Mouse (Mus musculus) cerebellum, adult (tissue): ENCODE data around the gene Dcps.
A peak's percentile ranks its signal among the peaks of the same experiment; 100 is the strongest.

ENCODE experiments used
- ATAC-seq: cut with Nextera tagmentation; 2 replicates; pipeline ENCODE4 v1.9.2; 2017; ENCODE audit warnings: mild to moderate bottlenecking, moderate library complexity, mixed read lengths; ENCODE audit not compliant: insufficient number of reproducible peaks, low FRiP score, low TSS enrichment

The Dcps gene

DNA sequence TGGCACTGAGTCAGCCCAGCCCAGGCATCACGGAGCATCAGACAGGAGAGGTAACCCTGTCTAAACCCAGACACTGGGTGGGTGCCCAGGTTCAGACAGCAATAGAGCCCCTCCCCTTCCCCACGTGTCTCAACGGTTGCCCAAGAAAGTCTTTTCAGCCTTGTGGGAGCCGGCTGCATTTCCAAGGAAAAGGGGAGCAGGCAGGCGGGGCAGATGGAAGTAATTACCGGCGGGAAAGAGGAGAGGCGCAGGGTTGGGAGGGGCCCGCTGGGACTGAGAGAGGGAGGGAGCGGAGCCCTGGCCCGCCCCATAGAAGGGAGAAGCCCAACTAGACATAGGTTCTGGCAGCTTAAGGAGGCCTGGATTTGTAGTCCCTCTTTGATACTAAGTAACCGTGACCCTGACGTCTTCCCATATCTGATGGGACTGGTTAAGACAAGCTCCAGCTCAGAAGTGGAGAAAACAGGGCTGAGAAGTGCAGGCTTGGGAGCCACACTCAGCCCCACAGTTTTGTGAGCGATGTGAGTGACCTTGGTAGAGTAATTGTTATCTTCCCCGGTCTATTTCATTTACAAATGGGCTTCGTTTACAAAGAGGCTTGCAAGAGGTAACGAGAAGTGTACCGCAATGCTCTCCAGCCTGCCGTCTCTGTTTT, 63.8 kb downstream of the Dcps start:
- ATAC-seq = no peak

DNA sequence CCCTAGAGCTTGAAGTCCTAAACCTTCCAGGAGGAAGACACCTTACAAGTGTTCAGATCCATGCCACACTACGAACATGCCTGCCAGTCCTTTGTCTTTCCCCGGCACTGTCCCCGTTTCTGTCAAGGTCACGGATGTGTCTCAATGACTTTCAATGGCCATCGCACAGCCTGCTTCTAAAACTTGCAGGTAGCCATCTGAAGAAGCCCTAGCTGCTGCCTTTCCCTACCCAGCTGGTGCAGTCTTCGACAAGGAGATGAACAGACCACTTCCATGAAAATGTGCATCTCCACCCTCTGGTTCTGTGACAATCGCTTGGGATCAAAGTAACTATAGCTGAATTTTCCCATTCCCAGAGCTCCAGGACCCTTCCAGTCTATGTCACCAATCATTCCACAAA, 64.4 kb downstream of the Dcps start:
- ATAC-seq = no peak

GRCm38 (mm10) chr9:35110567-35110966, 65.3 kb downstream of the Dcps start:
- ATAC-seq = no peak

DNA sequence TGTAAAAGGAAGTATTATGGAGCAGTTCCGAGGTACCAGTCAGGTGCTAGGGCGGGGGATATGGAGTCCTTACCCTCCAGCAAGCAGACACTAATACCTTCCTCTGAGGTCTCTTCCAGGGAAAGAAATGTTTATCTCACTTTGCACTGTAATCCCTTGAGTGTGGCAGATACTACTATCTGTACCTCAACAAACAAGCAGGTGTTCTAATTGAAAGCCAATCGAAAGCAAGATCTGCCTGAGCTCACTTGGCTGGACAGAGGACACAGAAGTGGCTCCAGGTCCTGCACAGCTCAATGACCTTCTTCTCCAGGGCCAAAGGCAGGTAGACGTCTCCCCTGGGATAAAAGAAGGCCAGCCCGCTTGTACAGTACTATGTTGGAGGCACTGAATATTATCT, 65.8 kb downstream of the Dcps start:
- ATAC-seq = no peak

DNA sequence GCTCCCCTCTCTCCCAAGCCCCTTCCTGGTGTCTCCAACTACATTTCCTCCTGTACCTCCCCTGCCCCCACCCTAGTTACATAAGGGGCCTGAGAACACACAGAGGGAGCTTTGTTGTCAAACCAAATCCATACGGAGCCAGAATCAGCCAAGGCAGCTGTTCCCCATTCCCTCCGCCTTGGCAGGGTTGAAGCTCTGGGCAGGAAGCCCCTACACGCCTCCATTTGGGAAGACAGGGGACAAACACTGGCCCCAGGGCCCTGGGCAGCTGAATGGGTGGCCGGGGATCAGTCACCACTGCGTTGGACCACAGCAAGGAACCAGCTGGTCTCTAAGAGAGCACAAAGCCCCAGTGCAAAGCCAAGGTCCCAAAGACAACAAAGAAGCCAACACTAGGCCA, 66.9 kb downstream of the Dcps start:
- 0 out of 2 replicates have a peak, but pooled peaks have one; percentile 53 for ATAC-seq

- peak; percentile 40; the same call in 1 of the 2 replicates for ATAC-seq
Observed at GRCm38 (mm10) chr9:35108066-35108465, 67.8 kb downstream of the Dcps start.

GRCm38 (mm10) chr9:35107396-35107795, 68.5 kb downstream of the Dcps start:
- ATAC-seq = no peak

DNA sequence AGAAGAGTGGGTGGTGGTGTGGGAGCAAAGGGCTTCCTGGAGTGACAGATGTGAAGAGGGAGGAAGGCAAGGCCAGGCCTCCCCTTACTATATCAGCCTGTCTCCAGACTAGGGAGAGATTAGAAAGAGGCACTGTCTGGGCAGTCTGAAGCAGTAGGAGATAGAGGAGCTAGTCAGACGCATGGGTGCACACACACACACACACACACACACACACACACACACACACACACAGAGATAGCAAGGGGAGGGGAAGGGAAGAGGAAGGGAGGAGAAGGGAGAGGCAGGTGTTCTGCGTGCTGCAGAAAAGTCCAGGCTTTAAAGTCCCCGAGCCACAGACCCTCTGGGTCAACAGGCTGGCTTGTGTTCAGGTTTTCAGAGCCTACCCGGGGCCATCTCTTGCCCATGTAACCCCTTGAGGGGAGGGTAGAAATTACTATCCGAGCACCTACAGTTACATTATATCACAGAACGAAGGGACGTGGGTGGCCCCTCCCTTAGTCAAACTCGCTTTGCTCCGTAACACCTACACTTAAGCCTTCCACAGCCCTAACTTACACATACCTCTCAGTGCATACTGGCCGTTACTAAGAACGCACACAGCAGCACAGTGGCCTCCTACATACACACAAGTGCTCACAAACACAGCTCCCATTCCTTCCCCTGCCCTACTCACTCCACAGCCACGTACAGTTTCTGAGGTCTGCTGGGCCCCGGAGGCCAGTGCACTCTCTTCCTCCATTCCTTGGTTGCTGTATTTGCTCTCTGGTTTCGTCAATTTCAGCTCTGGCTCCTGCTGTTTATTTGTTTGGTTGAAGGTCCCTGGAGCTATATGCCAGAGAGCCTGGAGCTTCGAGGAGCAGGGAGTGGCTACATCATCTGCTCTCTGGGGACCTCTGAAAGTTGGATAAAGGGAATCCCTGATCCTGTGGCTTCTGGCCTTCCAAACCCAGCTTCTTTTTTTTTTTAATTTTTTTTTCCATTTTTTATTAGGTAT, 69.7 kb downstream of the Dcps start:
- no peak for ATAC-seq

DNA sequence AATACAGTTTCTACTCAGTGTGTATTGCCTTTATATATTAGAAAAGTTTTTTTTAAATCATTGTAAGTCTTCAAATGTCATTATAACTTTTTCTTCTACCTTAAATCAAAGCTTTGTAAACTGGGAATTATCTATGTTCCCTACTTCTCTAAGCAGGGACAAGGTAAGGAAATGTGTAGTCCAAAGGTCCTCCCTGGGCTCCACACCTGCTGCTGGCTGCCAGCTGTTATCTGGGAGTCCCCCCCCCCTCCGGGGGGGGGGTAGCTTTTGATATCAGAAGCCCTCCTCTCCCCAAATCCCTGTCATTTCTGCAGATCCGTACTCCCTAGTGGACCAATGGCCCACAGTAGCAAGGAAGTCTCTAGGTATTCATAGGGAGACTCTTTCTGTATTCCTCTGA, 70.4 kb downstream of the Dcps start:
- ATAC-seq = no peak

DNA sequence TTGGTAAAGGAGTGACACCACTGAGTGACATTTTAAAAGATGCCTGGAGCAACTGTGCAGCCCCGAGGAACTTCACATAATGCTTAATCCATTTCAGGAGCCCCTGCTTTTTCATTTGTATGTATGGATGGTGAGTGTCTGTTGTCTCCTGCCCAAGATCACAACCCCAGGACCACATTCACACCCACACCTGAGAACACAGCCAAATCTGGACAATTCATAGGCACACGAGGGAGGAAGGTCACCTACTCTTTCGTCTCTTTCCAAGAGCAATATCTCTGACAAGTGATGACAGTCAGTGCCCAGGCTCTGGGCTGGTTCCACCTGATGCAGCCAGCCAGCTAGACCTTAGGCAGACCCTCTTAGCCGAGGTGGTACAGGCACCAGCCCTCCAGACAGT, 71.2 kb downstream of the Dcps start:
- no peak for ATAC-seq

DNA sequence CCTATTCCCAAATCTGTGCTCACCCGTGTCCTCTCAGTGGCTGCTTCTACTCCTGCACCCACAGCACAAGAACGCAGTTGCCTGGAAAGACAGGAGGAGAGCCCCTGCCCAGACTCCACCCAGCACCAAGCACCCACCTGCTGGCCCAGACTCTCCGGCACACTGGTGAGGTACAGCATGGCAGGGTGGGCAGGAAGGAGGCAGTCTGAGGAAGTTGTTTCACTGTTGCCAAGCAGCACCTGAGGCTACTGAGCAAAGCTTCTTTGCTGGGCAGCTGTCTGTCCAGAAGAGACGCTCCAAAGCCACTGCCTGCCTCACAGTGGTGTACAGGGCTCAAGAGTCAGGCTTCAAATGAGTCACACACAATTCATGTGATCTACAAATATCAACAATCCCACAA, 77.1 kb downstream of the Dcps start:
- ATAC-seq = no peak

- no peak for ATAC-seq
Observed at GRCm38 (mm10) chr9:35097901-35098300, 78.0 kb downstream of the Dcps start.

GRCm38 (mm10) chr9:35095726-35096125, 80.1 kb downstream of the Dcps start:
- ATAC-seq = no peak

DNA sequence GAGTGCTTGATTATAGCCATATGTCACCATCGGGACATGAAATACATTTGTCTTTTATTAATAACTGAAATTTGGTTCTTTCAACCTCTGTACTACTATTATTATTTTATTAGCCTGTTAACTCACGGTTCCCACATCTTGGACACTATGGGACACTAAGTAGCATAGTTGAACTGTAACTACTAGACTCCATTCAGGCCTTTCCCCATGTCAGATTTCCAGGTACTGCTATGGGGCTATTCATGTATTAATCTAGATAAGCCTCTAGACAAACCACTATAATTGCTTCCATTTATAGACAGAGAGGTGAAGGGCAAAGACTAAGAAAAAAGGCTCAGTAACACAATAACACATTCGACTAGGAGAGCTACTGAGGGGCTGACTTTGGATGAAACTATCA, 82.5 kb downstream of the Dcps start:
- ATAC-seq = no peak

DNA sequence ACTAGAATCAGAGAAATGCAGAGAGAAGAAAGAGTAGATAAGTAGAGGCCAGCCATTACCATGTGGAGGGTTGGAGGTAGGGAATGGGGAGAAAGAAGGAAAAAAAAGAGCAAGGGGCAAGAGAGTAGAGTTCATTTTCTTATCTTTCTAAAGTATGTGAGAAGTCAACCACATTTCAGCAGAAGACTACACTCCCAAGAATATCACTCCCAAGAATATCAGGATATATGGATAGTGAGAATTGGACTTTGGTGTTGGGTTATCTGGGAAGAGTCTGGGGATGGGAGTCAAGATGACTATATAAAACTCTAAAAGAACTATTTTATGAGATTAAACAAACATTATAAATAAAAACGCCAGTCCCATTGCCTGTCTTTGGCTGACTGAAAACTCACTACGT, 83.0 kb downstream of the Dcps start:
- ATAC-seq = no peak
